In genomic region chr4:88867366-88867925, GRCm38 (mm10) we compare ENCODE assay signal across 8 mouse cellular contexts. TPM values are rescaled to one million over a fixed set of nuclear protein-coding genes. Genes with fewer than 3 reads are reported as not detected.
DNase-seq lines count a peak whose midpoint lies in the region; ATAC-seq lines count a peak whose summit lies in the region.

No protein-coding gene starts in this region.

- peak; percentile 99 for ATAC-seq in frontal cortex, adult (ENCODE audit: low TSS enrichment)

- peaks cover 28% of the 10 kb centered on the region for H3K27me3 ChIP-seq in hindbrain, embryonic 10.5 days (ENCODE audit: insufficient read depth, poor library complexity, severe bottlenecking)

- DNase-seq in Muller cell, postnatal 12 days (ENCODE audit: inconsistent ontology term), result peak; percentile 73
- DNase-seq in cerebellum, adult 9-10 months, result peak; percentile 61
- DNase-seq in hindbrain, embryonic 10.5 days (ENCODE audit: low spot score), result peak; percentile 84
- DNase-seq in layer of hippocampus, adult 9-11 months, result peak; percentile 52
- DNase-seq in lung, postnatal 10 days, result peak; percentile 86
- DNase-seq in ovary, postnatal 14 days (ENCODE audit: low spot score), result peak; percentile 68
- DNase-seq in thymus, postnatal 10 days (ENCODE audit: low spot score in 2 of 2), result peak; percentile 69 to 86

- peaks cover 23% of the 10 kb centered on the region for H3K4me1 ChIP-seq in hindbrain, embryonic 10.5 days (replicated peaks)

- H3K9me3 ChIP-seq in hindbrain, embryonic 10.5 days, result no peaks in the 10 kb centered on the region

- no peaks in the 10 kb centered on the region for H3K36me3 ChIP-seq in hindbrain, embryonic 10.5 days

- 2% methylated on average over 8 of the region's 8 CpGs for WGBS in hindbrain, embryonic 10.5 days

- H3K4me3 ChIP-seq in hindbrain, embryonic 10.5 days, result peak overlapping the region; percentile 69

- H3K27ac ChIP-seq in hindbrain, embryonic 10.5 days, result no peak overlapping the region

RNA-seq across cellular contexts. Expression of gene Ifne, which starts 12.6 kb away (rescaled TPM):
- not detected in 2 replicates for polyA plus RNA-seq in hindbrain, embryonic 10.5 days (2016; fragmentation: Nextera tagmentation; extraction: Ambion mirVana)

RNA-seq across cellular contexts. Expression of gene Ifna1, which starts 17.6 kb away (rescaled TPM):
- not detected in 2 replicates for polyA plus RNA-seq in hindbrain, embryonic 10.5 days (2016; fragmentation: Nextera tagmentation; extraction: Ambion mirVana)

RNA-seq across cellular contexts. Expression of gene Ifna4, which starts 25.8 kb away (rescaled TPM):
- polyA plus RNA-seq in hindbrain, embryonic 10.5 days (2016; fragmentation: Nextera tagmentation; extraction: Ambion mirVana), result not detected in 2 replicates

RNA-seq across cellular contexts. Expression of gene Ifna5, which starts 32.1 kb away (rescaled TPM):
- not detected in 2 replicates for polyA plus RNA-seq in hindbrain, embryonic 10.5 days (2016; fragmentation: Nextera tagmentation; extraction: Ambion mirVana)

RNA-seq across cellular contexts. Expression of gene Ifna6, which starts 40.2 kb away (rescaled TPM):
- polyA plus RNA-seq in hindbrain, embryonic 10.5 days (2016; fragmentation: Nextera tagmentation; extraction: Ambion mirVana), result not detected in 2 replicates
